Mouse (Mus musculus) stomach, embryonic 15.5 days (tissue): ENCODE results near the gene R3hcc1l. TPM values are rescaled to one million over a fixed set of nuclear protein-coding genes. Genes with fewer than 3 reads are reported as not detected.

Experiments used
- ATAC-seq: fragments of 200-750 bp; cut with Nextera tagmentation; 2 replicates; pipeline ENCODE4 v1.8.0; 2017; ENCODE audit warnings: low read depth, moderate number of reproducible peaks, moderate TSS enrichment; ENCODE audit not compliant: insufficient read depth, low FRiP score
- H3K27ac ChIP-seq: fragments of 300-500 bp; sonication (generic); 2 replicates; pipeline ENCODE4 v1.5.1; 2015; ENCODE audit warnings: mild to moderate bottlenecking, inconsistent platforms
- H3K27me3 ChIP-seq: fragments of 300-500 bp; sonication (generic); replicated peaks from 2 replicates; pipeline ENCODE4 v1.6.1; 2015; ENCODE audit warnings: inconsistent platforms
- H3K36me3 ChIP-seq: fragments of 300-500 bp; sonication (generic); 2 replicates; pipeline ENCODE4 v1.6.1; 2015; ENCODE audit warnings: inconsistent platforms
- H3K4me1 ChIP-seq: fragments of 300-500 bp; sonication (generic); 2 replicates; pipeline ENCODE4 v1.6.1; 2015; ENCODE audit warnings: inconsistent platforms
- H3K4me2 ChIP-seq: fragments of 300-500 bp; sonication (generic); 2 replicates; pipeline ENCODE4 v1.6.1; 2015; ENCODE audit warnings: mild to moderate bottlenecking, inconsistent platforms
- H3K4me3 ChIP-seq: fragments of 300-500 bp; sonication (generic); replicated peaks from 2 replicates; pipeline ENCODE4 v1.5.1; 2015; ENCODE audit warnings: inconsistent platforms
- H3K9ac ChIP-seq: fragments of 300-500 bp; sonication (generic); 2 replicates; pipeline ENCODE4 v1.6.1; 2015; ENCODE audit warnings: inconsistent platforms
- H3K9me3 ChIP-seq: fragments of 300-500 bp; sonication (generic); 2 replicates; pipeline ENCODE4 v1.6.1; 2016; ENCODE audit warnings: inconsistent platforms
- WGBS: fragments of 180-500 bp; shearing (Covaris S2); methylation state at CpG from one replicate; pipeline ENCODE4 v1.1.7; 2015; 5-methylcytosine and 5-hydroxymethylcytosine counted together
- polyA plus RNA-seq: library from polyadenylated mRNA; unstranded; fragments of >200 nt; fragmentation: Nextera tagmentation; extraction: Ambion mirVana; gene quantifications from 2 replicates; pipeline ENCODE4 v1.2.1, GENCODE M21; 2015

The R3hcc1l gene
- polyA plus RNA-seq, 1 experiment from 2014 or later: 21.7 TPM

GRCm38 (mm10) chr19:42602576-42602975 is 84.0 kb downstream of the R3hcc1l start:
- Histone ChIP-seq H3K27ac (no peak overlapping the region), H3K27me3 (no peaks in the 10 kb centered on the region), H3K9me3 (no peaks in the 10 kb centered on the region), H3K4me1 (no peaks in the 10 kb centered on the region), H3K36me3 (no peaks in the 10 kb centered on the region), H3K4me2 (no peak overlapping the region), H3K4me3 (no peak overlapping the region), H3K9ac (no peak overlapping the region)
- 79% methylated on average over 8 of the region's 8 CpGs for WGBS
- ATAC-seq: no peak

- WGBS: 87% methylated on average over 5 of the region's 5 CpGs
Observed at GRCm38 (mm10) chr19:42608082-42608481, 89.5 kb downstream of the R3hcc1l start.

GRCm38 (mm10) chr19:42609716-42610115 is 91.2 kb downstream of the R3hcc1l start:
- no peak overlapping the region for H3K4me3 ChIP-seq
- H3K27me3 ChIP-seq: 0 out of 2 replicates have a peak, but pooled peaks cover 4% of the 10 kb centered on the region
- H3K9me3 ChIP-seq: no peaks in the 10 kb centered on the region
- H3K36me3 ChIP-seq: no peaks in the 10 kb centered on the region
- no peak for ATAC-seq
- 81% methylated on average over 3 of the region's 3 CpGs for WGBS
- H3K27ac ChIP-seq: no peak overlapping the region
- H3K4me2 ChIP-seq: no peak overlapping the region
- H3K9ac ChIP-seq: no peak overlapping the region
- peaks cover 13% of the 10 kb centered on the region; the same call in 1 of the 2 replicates for H3K4me1 ChIP-seq

More at GRCm38 (mm10) chr19:42608082-42608481, 89.5 kb downstream of the R3hcc1l start:
- Histone ChIP-seq H3K4me2 (no peak overlapping the region), H3K36me3 (no peaks in the 10 kb centered on the region), H3K27me3 (0 out of 2 replicates have a peak, but pooled peaks cover 4% of the 10 kb centered on the region), H3K27ac (no peak overlapping the region), H3K4me3 (no peak overlapping the region), H3K9me3 (no peaks in the 10 kb centered on the region), H3K4me1 (peaks cover 9% of the 10 kb centered on the region; the same call in 1 of the 2 replicates), H3K9ac (no peak overlapping the region)
- ATAC-seq: no peak

- ATAC-seq: no peak
- Histone ChIP-seq H3K9ac (no peak overlapping the region), H3K27me3 (0 out of 2 replicates have a peak, but pooled peaks cover 4% of the 10 kb centered on the region), H3K4me1 (peaks cover 13% of the 10 kb centered on the region; the same call in 1 of the 2 replicates), H3K4me2 (peak overlapping the region; percentile 78; the same call in 1 of the 2 replicates), H3K27ac (no peak overlapping the region), H3K36me3 (no peaks in the 10 kb centered on the region), H3K9me3 (no peaks in the 10 kb centered on the region), H3K4me3 (0 out of 2 replicates have a peak overlapping the region, but pooled peaks have one; percentile 43)
- 70% methylated on average over 4 of the region's 4 CpGs for WGBS
Observed at GRCm38 (mm10) chr19:42611746-42612145, 93.2 kb downstream of the R3hcc1l start.

- Histone ChIP-seq H3K4me3 (peak within 1 kb of the TSS; percentile 43), H3K27me3 (0 out of 2 replicates have a peak, but pooled peaks cover 4% of the 10 kb centered on the region), H3K36me3 (no peaks in the 10 kb centered on the region), H3K4me2 (peak within 1 kb of the TSS; percentile 78), H3K4me1 (peaks cover 13% of the 10 kb centered on the region; the same call in 1 of the 2 replicates), H3K9ac (peak within 1 kb of the TSS; percentile 1; the same call in 1 of the 2 replicates), H3K27ac (no peak within 1 kb of the TSS), H3K9me3 (no peaks in the 10 kb centered on the region)
- WGBS: under 1% methylated on average over 35 of the region's 37 CpGs
- peak; percentile 68 for ATAC-seq
Observed at GRCm38 (mm10) chr19:42612654-42613053, 94.1 kb downstream of the R3hcc1l start, which contains the start of gene Loxl4. Gene Loxl4 (minus strand): TSS chr19:42612813.

- Histone ChIP-seq H3K27me3 (0 out of 2 replicates have a peak, but pooled peaks cover 4% of the 10 kb centered on the region), H3K36me3 (no peaks in the 10 kb centered on the region), H3K4me3 (peak overlapping the region; percentile 43), H3K9ac (no peak overlapping the region), H3K4me1 (peaks cover 13% of the 10 kb centered on the region; the same call in 1 of the 2 replicates), H3K27ac (no peak overlapping the region), H3K4me2 (peak overlapping the region; percentile 78), H3K9me3 (no peaks in the 10 kb centered on the region)
- no peak for ATAC-seq
- 16% methylated on average over 7 of the region's 7 CpGs for WGBS
Observed at GRCm38 (mm10) chr19:42613116-42613515, 94.6 kb downstream of the R3hcc1l start.

GRCm38 (mm10) chr19:42613647-42614225 is 95.2 kb downstream of the R3hcc1l start:
- Histone ChIP-seq H3K27ac (no peak overlapping the region), H3K9ac (no peak overlapping the region), H3K36me3 (no peaks in the 10 kb centered on the region), H3K9me3 (no peaks in the 10 kb centered on the region), H3K4me2 (no peak overlapping the region), H3K4me1 (peaks cover 13% of the 10 kb centered on the region; the same call in 1 of the 2 replicates), H3K4me3 (no peak overlapping the region), H3K27me3 (0 out of 2 replicates have a peak, but pooled peaks cover 4% of the 10 kb centered on the region)
- no peak for ATAC-seq
- WGBS: 61% methylated on average over 7 of the region's 7 CpGs

GRCm38 (mm10) chr19:42628068-42628467 is 109.5 kb downstream of the R3hcc1l start:
- H3K4me2 ChIP-seq: no peak overlapping the region
- 82% methylated on average over 6 of the region's 6 CpGs for WGBS
- no peak for ATAC-seq

GRCm38 (mm10) chr19:42631541-42631961 is 113.0 kb downstream of the R3hcc1l start:
- 2% methylated on average over 8 of the region's 8 CpGs for WGBS

More at GRCm38 (mm10) chr19:42628068-42628467, 109.5 kb downstream of the R3hcc1l start:
- no peaks in the 10 kb centered on the region for H3K36me3 ChIP-seq
- H3K4me1 ChIP-seq: peaks cover 8% of the 10 kb centered on the region
- no peaks in the 10 kb centered on the region for H3K27me3 ChIP-seq
- no peaks in the 10 kb centered on the region for H3K9me3 ChIP-seq
- no peak overlapping the region for H3K27ac ChIP-seq
- no peak overlapping the region for H3K4me3 ChIP-seq
- H3K9ac ChIP-seq: no peak overlapping the region

GRCm38 (mm10) chr19:42632301-42632700 is 113.7 kb downstream of the R3hcc1l start:
- no peak overlapping the region for H3K9ac ChIP-seq
- 60% methylated on average over 4 of the region's 4 CpGs for WGBS
- H3K4me1 ChIP-seq: peaks cover 8% of the 10 kb centered on the region
- no peak overlapping the region for H3K27ac ChIP-seq
- no peak overlapping the region for H3K4me2 ChIP-seq
- H3K9me3 ChIP-seq: no peaks in the 10 kb centered on the region
- H3K36me3 ChIP-seq: no peaks in the 10 kb centered on the region
- H3K27me3 ChIP-seq: no peaks in the 10 kb centered on the region
- no peak for ATAC-seq
- no peak overlapping the region for H3K4me3 ChIP-seq

More at GRCm38 (mm10) chr19:42631541-42631961, 113.0 kb downstream of the R3hcc1l start:
- Histone ChIP-seq H3K36me3 (no peaks in the 10 kb centered on the region), H3K9me3 (no peaks in the 10 kb centered on the region), H3K9ac (no peak overlapping the region), H3K4me1 (peaks cover 8% of the 10 kb centered on the region), H3K4me3 (peak overlapping the region; percentile 13; the same call in 1 of the 2 replicates), H3K27me3 (no peaks in the 10 kb centered on the region), H3K4me2 (peak overlapping the region; percentile 43), H3K27ac (no peak overlapping the region)
- ATAC-seq: no peak

GRCm38 (mm10) chr19:42633650-42634049 is 115.1 kb downstream of the R3hcc1l start:
- Histone ChIP-seq H3K9ac (no peak overlapping the region), H3K4me3 (no peak overlapping the region), H3K36me3 (no peaks in the 10 kb centered on the region), H3K27me3 (no peaks in the 10 kb centered on the region), H3K27ac (no peak overlapping the region), H3K4me2 (no peak overlapping the region), H3K9me3 (no peaks in the 10 kb centered on the region), H3K4me1 (peaks cover 8% of the 10 kb centered on the region)
- 80% methylated on average over 2 of the region's 2 CpGs for WGBS
- no peak for ATAC-seq

GRCm38 (mm10) chr19:42636631-42637030 is 118.1 kb downstream of the R3hcc1l start:
- Histone ChIP-seq H3K4me3 (no peak overlapping the region), H3K27ac (no peak overlapping the region), H3K36me3 (no peaks in the 10 kb centered on the region), H3K9me3 (no peaks in the 10 kb centered on the region), H3K9ac (no peak overlapping the region), H3K27me3 (no peaks in the 10 kb centered on the region), H3K4me2 (no peak overlapping the region), H3K4me1 (peaks cover 9% of the 10 kb centered on the region; the same call in 1 of the 2 replicates)
- 46% methylated on average over 11 of the region's 11 CpGs for WGBS
- no peak for ATAC-seq
